Mouse (Mus musculus) G1E (cell line): ENCODE results near the gene Bod1l.

Experiments used
- CTCF ChIP-seq: IDR thresholded peaks from 2 replicates; pipeline ENCODE4 v1.5.1; 2012; ENCODE audit warnings: low read depth, low read length, inconsistent platforms, mixed read lengths
- GATA1 ChIP-seq: IDR thresholded peaks from 2 replicates; pipeline ENCODE4 v1.6.1; 2012; ENCODE audit warnings: borderline replicate concordance, low read length, inconsistent platforms, mixed read lengths
- POLR2AphosphoS5 ChIP-seq: IDR thresholded peaks from 2 replicates; pipeline ENCODE4 v1.6.1; 2012; ENCODE audit warnings: low read depth, low read length, inconsistent platforms; ENCODE audit not compliant: insufficient replicate concordance
- TAL1 ChIP-seq: conservative IDR thresholded peaks from 2 replicates; pipeline ENCODE4 v1.6.1; 2012; ENCODE audit warnings: low read depth, low read length, inconsistent platforms, mixed read lengths

GRCm38 (mm10) chr5:41755373-41755960 lies 88.6 kb downstream of the Bod1l start:
- TF ChIP-seq CTCF (no peak), POLR2AphosphoS5 (no peak), GATA1 (no peak), TAL1 (no peak)
